Comparison of ENCODE assay signal across 16 mouse cellular contexts in the genomic region with DNA sequence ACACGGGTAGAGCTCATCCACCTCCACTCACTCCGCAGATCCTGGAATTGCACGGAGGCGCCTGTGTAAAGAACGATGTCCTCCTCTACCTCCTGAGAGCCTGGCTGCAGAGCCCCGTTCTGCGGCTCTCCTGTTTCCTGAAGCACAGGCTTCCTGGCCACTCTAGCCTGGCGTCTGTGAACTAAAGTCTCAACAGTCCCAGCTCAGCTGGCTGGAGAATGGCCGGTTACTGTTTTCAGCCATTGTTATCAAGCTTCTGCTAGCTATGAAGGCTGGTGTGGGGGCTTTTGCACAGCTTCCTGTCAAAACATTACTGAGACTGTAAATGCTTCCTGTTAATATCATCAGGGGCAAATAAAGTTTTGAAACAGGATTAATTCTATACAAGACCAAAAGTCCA. TPM values are rescaled to one million over a fixed set of nuclear protein-coding genes. Genes with fewer than 3 reads are reported as not detected.
DNase-seq lines count a peak whose midpoint lies in the region; ATAC-seq and TF ChIP-seq lines count a peak whose summit lies in the region.
"Had no signal": no experiment of that assay in that cellular context is flagged by ENCODE, and none has a peak within 500 bp of the region (broad histone marks: within the 10 kb centered on the region; RNA-seq: fewer than 3 reads in every experiment).

No protein-coding gene starts in this region.

- peak overlapping the region; percentile 24 for H3K27ac ChIP-seq in heart, embryonic 16.5 days (ENCODE audit: low read length)
- H3K27ac ChIP-seq in heart, adult 2 months = no peak overlapping the region; the same call in none of the 2 replicates
- H3K27ac ChIP-seq in lung, embryonic 15.5 days = peak overlapping the region; percentile 1; the same call in 1 of the 2 replicates
- H3K27ac ChIP-seq: layer of hippocampus, adult 2 months; liver, embryonic 12.5 days; midbrain, embryonic 13.5 days had no signal

- ATAC-seq in heart, embryonic 16.5 days (replicated peaks; ENCODE audit: extremely low read depth, insufficient read depth, low FRiP score) = peak; percentile 41; the same call in 1 of the 2 replicates
- ATAC-seq in lung, embryonic 15.5 days (ENCODE audit: borderline replicate concordance, extremely low read depth, low FRiP score, low TSS enrichment) = no peak; the same call in 1 of the 2 replicates
- peak; percentile 25 for ATAC-seq in activated CD4-positive, CD25-positive, alpha-beta regulatory T cell, adult 4 months
- peak; percentile 36 for ATAC-seq in inflammation-experienced regulatory T-cells, adult 6 months
- ATAC-seq: forebrain, postnatal 0 days; liver, embryonic 12.5 days; midbrain, embryonic 13.5 days; Patski had no signal

- peaks cover 4% of the 10 kb centered on the region; the same call in 1 of the 2 replicates for H3K9me3 ChIP-seq in heart, embryonic 16.5 days (replicated peaks; ENCODE audit: control insufficient read depth, low read length)
- H3K9me3 ChIP-seq in lung, embryonic 15.5 days = no peaks in the 10 kb centered on the region
- H3K9me3 ChIP-seq: liver, embryonic 12.5 days; midbrain, embryonic 13.5 days had no signal

- intact Hi-C loops in heart, adult 2 months (cut with DNase I) = no loop called here

- no peaks in the 10 kb centered on the region for H3K79me2 ChIP-seq in heart, adult 2 months (replicated peaks; ENCODE audit: control insufficient read depth, insufficient read depth, low read length)

- H3K4me1 ChIP-seq in heart, embryonic 16.5 days (ENCODE audit: control insufficient read depth, insufficient read depth, low read length) = peaks cover 2% of the 10 kb centered on the region; the same call in 1 of the 2 replicates
- H3K4me1 ChIP-seq in heart, adult 2 months (ENCODE audit: control insufficient read depth, insufficient read depth, low read length) = peaks cover 2% of the 10 kb centered on the region; the same call in 1 of the 2 replicates
- H3K4me1 ChIP-seq in lung, embryonic 15.5 days = peaks cover 7% of the 10 kb centered on the region; the same call in 1 of the 2 replicates
- H3K4me1 ChIP-seq: liver, embryonic 12.5 days had no signal

- TF ChIP-seq POLR2A in heart, adult 2 months (IDR thresholded peaks at IDR 0.05; ENCODE audit: insufficient read depth, low read depth, low read length) = no peak

- WGBS in heart, embryonic 16.5 days = 58% methylated on average over 9 of the region's 9 CpGs
- 41% methylated on average over 9 of the region's 9 CpGs for WGBS in heart, adult 2 months
- WGBS in lung, embryonic 15.5 days = 55% methylated on average over 9 of the region's 9 CpGs

- no peaks in the 10 kb centered on the region for H3K27me3 ChIP-seq in heart, embryonic 16.5 days (ENCODE audit: control insufficient read depth, insufficient read depth, low read length)
- H3K27me3 ChIP-seq in heart, adult 2 months (ENCODE audit: control insufficient read depth, insufficient read depth, low read length) = no peaks in the 10 kb centered on the region
- no peaks in the 10 kb centered on the region for H3K27me3 ChIP-seq in lung, embryonic 15.5 days
- H3K27me3 ChIP-seq: liver, embryonic 12.5 days; midbrain, embryonic 13.5 days; Patski had no signal

- peak overlapping the region; percentile 21; the same call in 1 of the 2 replicates for H3K4me2 ChIP-seq in heart, embryonic 16.5 days (ENCODE audit: low read depth, low read length)
- no peak overlapping the region for H3K4me2 ChIP-seq in lung, embryonic 15.5 days
- H3K4me2 ChIP-seq: liver, embryonic 12.5 days; midbrain, embryonic 13.5 days had no signal

- TF ChIP-seq EP300 in heart, adult 2 months (IDR thresholded peaks at IDR 0.05; ENCODE audit: insufficient read depth, low read depth, low read length) = no peak

- H3K36me3 ChIP-seq in heart, embryonic 16.5 days (ENCODE audit: control insufficient read depth, insufficient read depth) = no peaks in the 10 kb centered on the region; the same call in 1 of the 2 replicates
- H3K36me3 ChIP-seq in heart, adult 2 months (ENCODE audit: control insufficient read depth, insufficient read depth, low read length) = no peaks in the 10 kb centered on the region
- no peaks in the 10 kb centered on the region for H3K36me3 ChIP-seq in lung, embryonic 15.5 days
- H3K36me3 ChIP-seq: midbrain, embryonic 13.5 days had no signal

- no peak overlapping the region for H3K4me3 ChIP-seq in heart, embryonic 16.5 days (ENCODE audit: low read length)
- H3K4me3 ChIP-seq in heart, adult 2 months = no peak overlapping the region
- no peak overlapping the region for H3K4me3 ChIP-seq in lung, embryonic 15.5 days
- H3K4me3 ChIP-seq: layer of hippocampus, adult 2 months; liver, embryonic 12.5 days; midbrain, embryonic 13.5 days had no signal

- H3K9ac ChIP-seq in heart, embryonic 16.5 days (ENCODE audit: low read length) = no peak overlapping the region
- H3K9ac ChIP-seq in heart, adult 2 months (ENCODE audit: low read depth, low read length) = no peak overlapping the region
- no peak overlapping the region for H3K9ac ChIP-seq in lung, embryonic 15.5 days
- H3K9ac ChIP-seq: forebrain, postnatal 0 days; liver, embryonic 12.5 days; midbrain, embryonic 13.5 days had no signal

- no peak for TF ChIP-seq CTCF in heart, adult 2 months (IDR thresholded peaks at IDR 0.05)

- DNase-seq in heart, adult 2 months = no peak
- DNase-seq in lung, postnatal 25 days (ENCODE audit: low spot score) = no peak
- DNase-seq in cerebellum, postnatal 10 days = no peak
- DNase-seq: adrenal gland, postnatal 36 days; cerebellum, adult 9-10 months; forebrain, postnatal 0 days; kidney, adult 2 months; left cerebral cortex, postnatal 4 days had no signal

RNA-seq across cellular contexts. Expression of gene Fam241a, which starts 24.5 kb away (rescaled TPM):
- 7.9 and 8.0 TPM in 2 replicates for polyA plus RNA-seq in heart, embryonic 16.5 days (2015; fragmentation: Nextera tagmentation; extraction: Ambion mirVana)
- 1 to 10 TPM; 3.6 to 4.2 TPM for total RNA-seq in heart, adult 2 months (2021)
- polyA plus RNA-seq in heart, adult 2 months (2012; rRNA removed) = 1.3 and 1.7 TPM in 2 replicates
- polyA plus RNA-seq in lung, embryonic 15.5 days (2015; fragmentation: Nextera tagmentation; extraction: Ambion mirVana) = 8.3 and 10.4 TPM in 2 replicates
- polyA plus RNA-seq in activated CD4-positive, CD25-positive, alpha-beta regulatory T cell, adult 4 months (2017; shearing (Covaris generic)) = 1 to 10 TPM; 4.0 to 7.2 TPM
- polyA plus RNA-seq in inflammation-experienced regulatory T-cells, adult 6 months (2017; shearing (Covaris generic)) = 1 to 10 TPM; 2.0 to 5.2 (median 3.9) TPM

RNA-seq across cellular contexts. Expression of gene Ap1ar, which starts 34.3 kb away (rescaled TPM):
- polyA plus RNA-seq in heart, embryonic 16.5 days (2015; fragmentation: Nextera tagmentation; extraction: Ambion mirVana) = 23.8 and 31.6 TPM in 2 replicates
- 10 to 100 TPM; 17.6 to 18.2 TPM for total RNA-seq in heart, adult 2 months (2021)
- 12.0 and 17.7 TPM in 2 replicates for polyA plus RNA-seq in heart, adult 2 months (2012; rRNA removed)
- polyA plus RNA-seq in lung, embryonic 15.5 days (2015; fragmentation: Nextera tagmentation; extraction: Ambion mirVana) = 50.9 and 54.8 TPM in 2 replicates
- polyA plus RNA-seq in activated CD4-positive, CD25-positive, alpha-beta regulatory T cell, adult 4 months (2017; shearing (Covaris generic)) = 10 to 100 TPM; 15.4 to 25.2 TPM
- polyA plus RNA-seq in inflammation-experienced regulatory T-cells, adult 6 months (2017; shearing (Covaris generic)) = 10 to 100 TPM; 22.7 to 25.8 (median 24.0) TPM
